Mouse (Mus musculus): Measurements from ENCODE around the gene Olfr392. TPM values are rescaled to one million over a fixed set of nuclear protein-coding genes. Genes with fewer than 3 reads are reported as not detected.

Olfr392 gene
- not detected for polyA plus RNA-seq (2017; shearing (Covaris generic))

GRCm38 (mm10) chr11:73816949-73817348 is at the start of gene Olfr392:
Gene Olfr392, minus strand, starts transcription at chr11:73817049.

GRCm38 (mm10) chr11:73851354-73851753 is 34.5 kb upstream of the Olfr392 start, which contains the start of gene Olfr393:
Gene Olfr393, minus strand, starts transcription at chr11:73851454.

GRCm38 (mm10) chr11:73802952-73803351 is 13.9 kb downstream of the Olfr392 start, which contains the start of gene Olfr391-ps:
Gene Olfr391-ps, minus strand, starts transcription at chr11:73803052.

GRCm38 (mm10) chr11:73782664-73783063 is 34.2 kb downstream of the Olfr392 start, which contains the start of gene Olfr390:
Gene Olfr390, plus strand, starts transcription at chr11:73782964.

GRCm38 (mm10) chr11:73780613-73781012 is 36.2 kb downstream of the Olfr392 start, which contains the start of gene Olfr389:
Gene Olfr389, minus strand, starts transcription at chr11:73780713.

Other genes starting within 250 kb of the Olfr392 start
- gene Olfr385, start 224.0 kb downstream of the Olfr392 start, polyA plus RNA-seq (2017; shearing (Covaris generic)) = not detected
- gene Olfr384, start 218.5 kb downstream of the Olfr392 start, polyA plus RNA-seq (2017; shearing (Covaris generic)) = not detected
- not detected for gene Zfp735, start 128.3 kb downstream of the Olfr392 start, polyA plus RNA-seq (2017; shearing (Covaris generic))
- gene Olfr389, start 36.3 kb downstream of the Olfr392 start, polyA plus RNA-seq (2017; shearing (Covaris generic)) = not detected
- not detected for gene Olfr390, start 34.1 kb downstream of the Olfr392 start, polyA plus RNA-seq (2017; shearing (Covaris generic))
- not detected for gene Olfr391-ps, start 14.0 kb downstream of the Olfr392 start, polyA plus RNA-seq (2017; shearing (Covaris generic))
- gene Olfr393, start 34.4 kb upstream of the Olfr392 start, polyA plus RNA-seq (2017; shearing (Covaris generic)) = not detected
- gene Olfr394, start 73.7 kb upstream of the Olfr392 start, polyA plus RNA-seq (2017; shearing (Covaris generic)) = not detected
- not detected for gene Olfr395, start 92.2 kb upstream of the Olfr392 start, polyA plus RNA-seq (2017; shearing (Covaris generic))
- gene Olfr23, start 119.6 kb upstream of the Olfr392 start, polyA plus RNA-seq (2017; shearing (Covaris generic)) = not detected
- gene Olfr397, start 143.8 kb upstream of the Olfr392 start, polyA plus RNA-seq (2017; shearing (Covaris generic)) = not detected
- 0.06 TPM for gene Olfr398, start 173.4 kb upstream of the Olfr392 start, polyA plus RNA-seq (2017; shearing (Covaris generic))
- not detected for gene Olfr139, start 239.5 kb upstream of the Olfr392 start, polyA plus RNA-seq (2017; shearing (Covaris generic))
- gene Olfr399, start 239.6 kb upstream of the Olfr392 start, polyA plus RNA-seq (2017; shearing (Covaris generic)) = not detected

Data from inflammation-experienced regulatory T-cells, adult 16 weeks (primary cell).